Mouse (Mus musculus): ENCODE measurements around the gene Ahcyl2. TPM values are rescaled to one million over a fixed set of nuclear protein-coding genes. Genes with fewer than 3 reads are reported as not detected.
"Not testable (repeated sequence)": the region's sequence is repeated elsewhere in the genome, so short reads cannot be mapped to it uniquely, and the experiment has no call there.

Gene Ahcyl2
- total and polyA plus RNA-seq, 3 experiments: 50.0 to 204 (median 184) TPM

GRCm38 (mm10) chr6:29815060-29815459 is 47.2 kb downstream of the Ahcyl2 start:
- DNase-seq (ENCODE audit: extremely low read depth): no peak
- H3K4me1 ChIP-seq (ENCODE audit: control insufficient read depth in 1 of 2, insufficient read depth in 2 of 2): peaks cover 4 to 42% of the 10 kb centered on the region in 2 experiments; a peak in 3 of 4 replicates
- no peak overlapping the region for H3K9ac ChIP-seq (ENCODE audit: insufficient read depth, low read depth)
- no peaks in the 10 kb centered on the region for H3K27me3 ChIP-seq (replicated peaks)
- in situ Hi-C loops (cut with MboI; ENCODE audit: low pct_ligation_motif_present, low pct_unique_long_range_greater_than_20kb, low sequenced_read_pairs) (no loop called here), dilution Hi-C loops (cut with MboI; ENCODE audit: extremely low pct_ligation_motif_present, extremely low pct_unique_long_range_greater_than_20kb, low sequenced_read_pairs) (no loop called here)
- peaks cover 0 to 20% of the 10 kb centered on the region in 2 experiments for H3K36me3 ChIP-seq (replicated peaks in 1 of 2; ENCODE audit: control insufficient read depth in 1 of 2, insufficient read depth in 1 of 2, low read length in 1 of 2)
- H3K27ac ChIP-seq (ENCODE audit: insufficient read depth, low read depth): no peak overlapping the region
- H3K79me2 ChIP-seq (replicated peaks; ENCODE audit: control insufficient read depth, extremely low read depth, insufficient read depth, poor library complexity, severe bottlenecking): 0 out of 2 replicates have a peak, but pooled peaks cover 3% of the 10 kb centered on the region
- H3K4me2 ChIP-seq (ENCODE audit: insufficient read depth, low read depth, poor library complexity, severe bottlenecking): no peak overlapping the region
- no peaks in the 10 kb centered on the region for H3K9me3 ChIP-seq (replicated peaks; ENCODE audit: low read length)
- no peak overlapping the region for H3K4me3 ChIP-seq (replicated peaks in 1 of 3; ENCODE audit: low read depth in 2 of 3, low read length in 2 of 3, poor library complexity in 1 of 3)
- TF ChIP-seq CTCF (conservative IDR thresholded peaks at IDR 0.05 in 1 of 2, IDR thresholded peaks at IDR 0.05 in 1 of 2; ENCODE audit: low read depth in 2 of 2, low read length in 2 of 2): no peak
- no peak for TF ChIP-seq PAX5 (IDR thresholded peaks at IDR 0.05; ENCODE audit: low read length)
- TF ChIP-seq KAT2A (IDR thresholded peaks at IDR 0.05; ENCODE audit: insufficient replicate concordance, low read length): no peak
- TF ChIP-seq USF1 (IDR thresholded peaks at IDR 0.05; ENCODE audit: low read depth, low read length): no peak
- no peak for TF ChIP-seq MAX (IDR thresholded peaks at IDR 0.05; ENCODE audit: low read length)
- no peak for TF ChIP-seq POLR2A (IDR thresholded peaks at IDR 0.05; ENCODE audit: low read depth, low read length)
- TF ChIP-seq NELFE (IDR thresholded peaks at IDR 0.05; ENCODE audit: low read depth, low read length): no peak
- no peak for TF ChIP-seq ELF1 (IDR thresholded peaks at IDR 0.05; ENCODE audit: low read depth, low read length)
- TF ChIP-seq MEF2A (IDR thresholded peaks at IDR 0.05; ENCODE audit: borderline replicate concordance, low read depth, low read length): no peak
- TF ChIP-seq E2F4 (IDR thresholded peaks at IDR 0.05; ENCODE audit: insufficient replicate concordance, low read depth, low read length): no peak
- no peak for TF ChIP-seq CHD1 (IDR thresholded peaks at IDR 0.05; ENCODE audit: low read depth, low read length)
- no peak for TF ChIP-seq POLR2AphosphoS2 (IDR thresholded peaks at IDR 0.05; ENCODE audit: low read depth, low read length)
- TF ChIP-seq ZMIZ1 (IDR thresholded peaks at IDR 0.05; ENCODE audit: low read depth, low read length): no peak
- TF ChIP-seq GABPA (IDR thresholded peaks at IDR 0.05; ENCODE audit: insufficient replicate concordance, low read depth, low read length): no peak
- TF ChIP-seq IRF4 (IDR thresholded peaks at IDR 0.05; ENCODE audit: low read depth, low read length): no peak

- Histone ChIP-seq H3K4me1 (ENCODE audit: control insufficient read depth in 1 of 2, insufficient read depth in 2 of 2) (peaks cover 4 to 42% of the 10 kb centered on the region in 2 experiments; a peak in 3 of 4 replicates), H3K36me3 (replicated peaks in 1 of 2; ENCODE audit: control insufficient read depth in 1 of 2, insufficient read depth in 1 of 2, low read length in 1 of 2) (peaks cover 0 to 21% of the 10 kb centered on the region in 2 experiments), H3K9me3 (replicated peaks; ENCODE audit: low read length) (no peaks in the 10 kb centered on the region), H3K79me2 (replicated peaks; ENCODE audit: control insufficient read depth, extremely low read depth, insufficient read depth, poor library complexity, severe bottlenecking) (0 out of 2 replicates have a peak, but pooled peaks cover 3% of the 10 kb centered on the region), H3K4me3 (replicated peaks in 1 of 3; ENCODE audit: low read depth in 2 of 3, low read length in 2 of 3, poor library complexity in 1 of 3) (no peak overlapping the region), H3K9ac (ENCODE audit: insufficient read depth, low read depth) (no peak overlapping the region), H3K4me2 (ENCODE audit: insufficient read depth, low read depth, poor library complexity, severe bottlenecking) (no peak overlapping the region), H3K27me3 (replicated peaks) (no peaks in the 10 kb centered on the region), H3K27ac (ENCODE audit: insufficient read depth, low read depth) (no peak overlapping the region)
- in situ Hi-C loops (cut with MboI; ENCODE audit: low pct_ligation_motif_present, low pct_unique_long_range_greater_than_20kb, low sequenced_read_pairs) (no loop called here), dilution Hi-C loops (cut with MboI; ENCODE audit: extremely low pct_ligation_motif_present, extremely low pct_unique_long_range_greater_than_20kb, low sequenced_read_pairs) (no loop called here)
- DNase-seq (ENCODE audit: extremely low read depth): no peak
- TF ChIP-seq MAX (IDR thresholded peaks at IDR 0.05; ENCODE audit: low read length): no peak
- TF ChIP-seq CHD2 (IDR thresholded peaks at IDR 0.05; ENCODE audit: low read length): no peak
These were observed 47.8 kb downstream of the Ahcyl2 start for GRCm38 (mm10) chr6:29815634-29816033.

GRCm38 (mm10) chr6:29816371-29816770 is 48.6 kb downstream of the Ahcyl2 start:
- DNase-seq (ENCODE audit: extremely low read depth); H3K79me2 ChIP-seq (replicated peaks; ENCODE audit: control insufficient read depth, extremely low read depth, insufficient read depth, poor library complexity, severe bottlenecking); H3K27me3 ChIP-seq (replicated peaks); dilution Hi-C loops (cut with MboI; ENCODE audit: extremely low pct_ligation_motif_present, extremely low pct_unique_long_range_greater_than_20kb, low sequenced_read_pairs); H3K4me2 ChIP-seq (ENCODE audit: insufficient read depth, low read depth, poor library complexity, severe bottlenecking); H3K27ac ChIP-seq (ENCODE audit: insufficient read depth, low read depth); H3K4me3 ChIP-seq (replicated peaks in 1 of 3; ENCODE audit: low read depth in 2 of 3, low read length in 2 of 3, poor library complexity in 1 of 3); in situ Hi-C loops (cut with MboI; ENCODE audit: low pct_ligation_motif_present, low pct_unique_long_range_greater_than_20kb, low sequenced_read_pairs); H3K9me3 ChIP-seq (replicated peaks; ENCODE audit: low read length); H3K9ac ChIP-seq (ENCODE audit: insufficient read depth, low read depth): not testable (repeated sequence)
- peaks cover 0 to 20% of the 10 kb centered on the region in 2 experiments for H3K36me3 ChIP-seq (replicated peaks in 1 of 2; ENCODE audit: control insufficient read depth in 1 of 2, insufficient read depth in 1 of 2, low read length in 1 of 2)
- H3K4me1 ChIP-seq (ENCODE audit: control insufficient read depth in 1 of 2, insufficient read depth in 2 of 2): peaks cover 4 to 50% of the 10 kb centered on the region in 2 experiments; a peak in 3 of 4 replicates

Data from CH12.LX (cell line).